Mouse (Mus musculus) forebrain, embryonic 16.5 days (tissue): ENCODE data around the gene Polrmt. TPM values are rescaled to one million over a fixed set of nuclear protein-coding genes. Genes with fewer than 3 reads are reported as not detected.
"Not testable (repeated sequence)": the region's sequence is repeated elsewhere in the genome, so short reads cannot be mapped to it uniquely, and the experiment has no call there.

Source experiments
- ATAC-seq: fragments of 200-750 bp; cut with Nextera tagmentation; 2 replicates; pipeline ENCODE4 v1.8.0; 2017; ENCODE audit warnings: mild to moderate bottlenecking, moderate library complexity
- H3K27ac ChIP-seq: fragments of 300-500 bp; sonication (generic); 2 replicates; pipeline ENCODE4 v1.5.1; 2014; ENCODE audit warnings: low read length, control low read depth
- H3K27me3 ChIP-seq: fragments of 300-500 bp; sonication (generic); replicated peaks from 2 replicates; pipeline ENCODE4 v1.6.1; 2014; ENCODE audit warnings: low read length; ENCODE audit not compliant: control insufficient read depth, insufficient read depth
- H3K36me3 ChIP-seq: fragments of 300-500 bp; sonication (generic); 2 replicates; pipeline ENCODE4 v1.6.1; 2014; ENCODE audit not compliant: control insufficient read depth, insufficient read depth
- H3K4me1 ChIP-seq: fragments of 300-500 bp; sonication (generic); replicated peaks from 2 replicates; pipeline ENCODE4 v1.6.1; 2014; ENCODE audit warnings: low read length; ENCODE audit not compliant: control insufficient read depth, insufficient read depth
- H3K4me2 ChIP-seq: fragments of 300-500 bp; sonication (generic); 2 replicates; pipeline ENCODE4 v1.6.1; 2014; ENCODE audit warnings: mild to moderate bottlenecking, low read length, control low read depth
- H3K4me3 ChIP-seq: fragments of 300-500 bp; sonication (generic); replicated peaks from 2 replicates; pipeline ENCODE4 v1.5.1; 2014; ENCODE audit warnings: mild to moderate bottlenecking, low read length, control low read depth
- H3K9ac ChIP-seq: fragments of 300-500 bp; sonication (generic); replicated peaks from 2 replicates; pipeline ENCODE4 v1.6.1; 2014; ENCODE audit warnings: low read depth, low read length, control low read depth
- H3K9me3 ChIP-seq: fragments of 300-500 bp; sonication (generic); 2 replicates; pipeline ENCODE4 v1.6.1; 2016; ENCODE audit warnings: low read length; ENCODE audit not compliant: control insufficient read depth
- WGBS: fragments of 180-500 bp; shearing (Covaris S2); extraction: QIAGEN DNeasy Blood & Tissue Kit; methylation state at CpG from one replicate; pipeline ENCODE4 v1.1.7; 2014; 5-methylcytosine and 5-hydroxymethylcytosine counted together
- polyA plus RNA-seq: library from polyadenylated mRNA; unstranded; fragments of >200 nt; fragmentation: Nextera tagmentation; extraction: Ambion mirVana; gene quantifications from 2 replicates; pipeline ENCODE4 v1.2.1, GENCODE M21; 2015

Polrmt gene
- polyA plus RNA-seq, 1 experiment from 2014 or later, result 50.0 TPM

DNA sequence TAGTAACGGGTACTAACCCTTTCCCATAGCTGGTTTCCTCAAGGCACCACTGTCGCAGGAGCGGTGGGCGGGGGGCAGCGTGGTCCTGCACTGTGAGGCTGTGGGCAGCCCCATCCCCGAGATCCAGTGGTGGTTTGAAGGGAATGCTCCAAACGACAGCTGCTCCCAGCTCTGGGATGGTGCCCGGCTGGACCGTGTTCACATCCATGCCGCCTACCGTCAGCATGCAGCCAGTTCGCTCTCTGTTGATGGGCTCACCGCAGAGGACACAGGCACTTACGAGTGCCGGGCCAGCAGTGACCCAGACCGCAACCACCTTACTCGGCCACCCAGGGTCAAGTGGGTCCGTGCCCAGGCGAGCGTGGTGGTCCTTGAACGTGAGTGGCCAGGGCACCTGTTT, 37.7 kb downstream of the Polrmt start:
- H3K27me3 ChIP-seq, result no peaks in the 10 kb centered on the region
- H3K36me3 ChIP-seq, result peaks cover 7% of the 10 kb centered on the region
- WGBS, result 90% methylated on average over 21 of the region's 21 CpGs

DNA sequence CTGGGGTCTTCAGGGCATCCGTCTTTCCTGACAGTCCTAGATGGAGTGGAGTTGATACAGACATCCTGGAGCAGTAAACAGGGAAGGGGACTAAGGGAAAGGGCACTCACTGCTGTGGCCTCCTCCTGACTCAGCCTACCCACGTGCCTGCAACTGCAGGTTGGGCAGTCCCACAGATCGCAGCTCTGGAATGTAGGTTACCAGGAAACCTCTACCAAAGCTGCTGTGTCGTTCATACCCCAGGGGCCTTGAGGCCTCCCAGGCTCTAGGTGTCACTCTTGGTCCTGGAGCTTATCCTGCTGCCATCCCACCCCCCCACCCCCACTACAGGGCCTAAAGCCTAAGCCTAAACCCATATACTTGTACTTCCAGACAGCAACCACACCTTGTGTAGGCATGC, 38.6 kb downstream of the Polrmt start:
- Histone ChIP-seq H3K4me2 (no peak overlapping the region), H3K4me3 (no peak overlapping the region), H3K4me1 (peaks cover 29% of the 10 kb centered on the region), H3K27ac (no peak overlapping the region), H3K27me3 (no peaks in the 10 kb centered on the region), H3K9me3 (no peaks in the 10 kb centered on the region), H3K9ac (no peak overlapping the region), H3K36me3 (peaks cover 7% of the 10 kb centered on the region)
- 75% methylated on average over 4 of the region's 4 CpGs for WGBS
- no peak for ATAC-seq

More for the DNA sequence above, 37.7 kb downstream of the Polrmt start:
- no peak overlapping the region for H3K27ac ChIP-seq
- H3K4me2 ChIP-seq, result no peak overlapping the region
- H3K4me1 ChIP-seq, result peaks cover 28% of the 10 kb centered on the region
- H3K9me3 ChIP-seq, result no peaks in the 10 kb centered on the region
- no peak overlapping the region for H3K4me3 ChIP-seq
- ATAC-seq, result no peak
- H3K9ac ChIP-seq, result no peak overlapping the region

DNA sequence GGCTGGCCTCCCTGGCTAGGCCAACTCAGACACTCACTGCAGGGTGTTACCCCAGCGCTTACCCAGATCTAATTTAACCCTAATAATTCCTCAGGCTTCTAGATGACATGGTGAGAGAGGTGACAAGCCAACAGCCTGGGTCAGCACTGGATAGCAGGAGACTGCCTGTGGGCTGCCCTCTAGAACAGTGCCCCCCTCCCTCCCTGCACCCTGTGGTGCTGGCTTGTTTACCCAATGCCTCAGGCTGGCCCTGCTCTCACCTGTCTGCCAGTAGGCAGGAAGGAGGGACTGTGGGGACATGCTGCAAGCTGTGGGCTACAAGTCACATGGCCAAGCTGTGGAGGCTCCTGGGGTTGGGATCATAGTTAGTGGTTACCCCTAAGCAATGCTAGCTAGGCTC, 39.2 kb downstream of the Polrmt start:
- ATAC-seq, result no peak
- no peak overlapping the region for H3K4me3 ChIP-seq
- no peaks in the 10 kb centered on the region for H3K9me3 ChIP-seq
- no peak overlapping the region for H3K9ac ChIP-seq
- H3K27ac ChIP-seq, result no peak overlapping the region
- peaks cover 7% of the 10 kb centered on the region for H3K36me3 ChIP-seq
- peaks cover 29% of the 10 kb centered on the region for H3K4me1 ChIP-seq
- WGBS, result 83% methylated on average over 1 of the region's 1 CpGs
- H3K27me3 ChIP-seq, result no peaks in the 10 kb centered on the region
- H3K4me2 ChIP-seq, result peak overlapping the region; percentile 4

DNA sequence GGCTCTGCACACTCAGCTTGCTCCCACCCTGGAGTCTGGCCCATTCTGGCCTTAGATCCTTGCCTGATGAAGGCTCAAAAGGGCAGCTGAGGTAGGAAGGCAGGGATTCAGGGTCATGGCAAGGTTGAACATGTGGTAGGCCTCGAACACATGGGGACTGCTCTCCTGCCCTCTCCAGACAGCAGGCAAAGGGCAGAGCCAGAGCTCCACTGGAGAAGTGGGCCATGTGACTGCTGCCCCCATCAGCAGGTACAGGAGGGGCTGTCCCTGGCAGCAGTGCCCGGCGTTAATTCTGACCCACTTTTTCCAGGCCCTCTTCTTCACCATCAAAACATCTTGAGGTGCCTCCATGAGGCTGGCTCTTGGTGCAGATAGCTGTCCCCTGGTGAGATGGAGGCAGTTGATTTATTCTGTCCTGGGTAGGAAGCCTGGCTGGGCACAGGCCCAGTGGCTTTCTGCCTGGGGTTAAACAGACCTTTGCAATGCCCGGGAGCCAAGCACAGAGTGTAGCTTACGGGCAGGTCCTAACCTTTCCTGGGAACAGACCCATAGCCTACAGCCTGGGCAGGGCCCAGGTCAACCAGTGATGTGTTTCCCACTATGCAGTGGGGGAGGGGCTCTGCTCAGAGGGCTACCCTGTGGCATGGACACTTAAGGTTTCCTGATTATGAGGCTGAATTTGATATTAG, 39.8 kb downstream of the Polrmt start:
- Histone ChIP-seq H3K4me1 (peaks cover 29% of the 10 kb centered on the region), H3K27me3 (no peaks in the 10 kb centered on the region), H3K27ac (no peak overlapping the region), H3K4me3 (no peak overlapping the region), H3K9ac (no peak overlapping the region), H3K36me3 (peaks cover 7% of the 10 kb centered on the region), H3K4me2 (peak overlapping the region; percentile 67; the same call in 1 of the 2 replicates), H3K9me3 (no peaks in the 10 kb centered on the region)
- ATAC-seq, result no peak
- 79% methylated on average over 5 of the region's 5 CpGs for WGBS

DNA sequence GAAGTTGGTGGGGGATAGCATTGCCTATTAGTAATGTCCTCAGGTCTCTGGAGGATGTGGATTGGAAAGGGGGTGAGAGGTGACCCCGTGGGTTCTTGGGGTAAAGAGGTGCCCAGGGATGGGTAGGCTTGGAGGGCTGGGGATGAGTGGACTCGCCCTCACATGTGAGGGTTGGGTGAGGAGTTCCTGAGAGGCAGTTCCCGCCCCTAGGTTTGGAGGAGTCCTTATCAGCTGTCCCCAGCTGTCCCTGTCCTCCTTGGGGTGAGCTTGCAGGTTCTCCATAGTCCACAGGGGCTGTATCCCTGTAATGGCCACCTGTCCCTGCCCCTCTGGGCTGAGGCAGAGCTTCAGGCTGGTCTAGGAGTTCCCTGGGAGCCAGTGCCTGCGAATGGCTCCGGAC, 40.4 kb downstream of the Polrmt start:
- H3K9me3 ChIP-seq, result no peaks in the 10 kb centered on the region
- peaks cover 5% of the 10 kb centered on the region for H3K36me3 ChIP-seq
- H3K9ac ChIP-seq, result peak overlapping the region; percentile 1; the same call in 1 of the 2 replicates
- peaks cover 29% of the 10 kb centered on the region for H3K4me1 ChIP-seq
- peak overlapping the region; percentile 67 for H3K4me2 ChIP-seq
- H3K27me3 ChIP-seq, result no peaks in the 10 kb centered on the region
- ATAC-seq, result no peak
- peak overlapping the region; percentile 59; the same call in 1 of the 2 replicates for H3K4me3 ChIP-seq
- no peak overlapping the region for H3K27ac ChIP-seq
- WGBS, result 82% methylated on average over 5 of the region's 5 CpGs

DNA sequence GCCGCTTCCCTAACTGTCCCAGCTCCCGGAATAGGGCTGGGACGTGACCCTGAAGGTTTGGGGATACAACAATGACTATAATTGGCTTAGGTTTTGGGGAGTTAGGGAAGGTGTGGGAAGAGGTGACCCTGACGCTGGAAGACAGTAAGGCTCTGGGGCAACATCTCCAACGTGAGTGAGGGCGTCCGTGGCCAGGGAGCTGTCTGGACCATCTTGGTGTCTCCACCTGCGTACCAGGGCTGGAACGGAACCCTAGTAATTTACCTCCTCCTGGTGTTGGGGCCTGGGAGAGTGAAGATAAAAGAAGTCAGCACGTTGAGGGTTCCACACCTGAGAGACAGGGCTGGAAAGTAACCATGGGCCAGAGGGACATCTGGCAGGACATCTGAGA, 41.4 kb downstream of the Polrmt start:
- H3K27ac ChIP-seq, result no peak overlapping the region
- ATAC-seq, result no peak
- WGBS, result 5% methylated on average over 10 of the region's 10 CpGs

DNA sequence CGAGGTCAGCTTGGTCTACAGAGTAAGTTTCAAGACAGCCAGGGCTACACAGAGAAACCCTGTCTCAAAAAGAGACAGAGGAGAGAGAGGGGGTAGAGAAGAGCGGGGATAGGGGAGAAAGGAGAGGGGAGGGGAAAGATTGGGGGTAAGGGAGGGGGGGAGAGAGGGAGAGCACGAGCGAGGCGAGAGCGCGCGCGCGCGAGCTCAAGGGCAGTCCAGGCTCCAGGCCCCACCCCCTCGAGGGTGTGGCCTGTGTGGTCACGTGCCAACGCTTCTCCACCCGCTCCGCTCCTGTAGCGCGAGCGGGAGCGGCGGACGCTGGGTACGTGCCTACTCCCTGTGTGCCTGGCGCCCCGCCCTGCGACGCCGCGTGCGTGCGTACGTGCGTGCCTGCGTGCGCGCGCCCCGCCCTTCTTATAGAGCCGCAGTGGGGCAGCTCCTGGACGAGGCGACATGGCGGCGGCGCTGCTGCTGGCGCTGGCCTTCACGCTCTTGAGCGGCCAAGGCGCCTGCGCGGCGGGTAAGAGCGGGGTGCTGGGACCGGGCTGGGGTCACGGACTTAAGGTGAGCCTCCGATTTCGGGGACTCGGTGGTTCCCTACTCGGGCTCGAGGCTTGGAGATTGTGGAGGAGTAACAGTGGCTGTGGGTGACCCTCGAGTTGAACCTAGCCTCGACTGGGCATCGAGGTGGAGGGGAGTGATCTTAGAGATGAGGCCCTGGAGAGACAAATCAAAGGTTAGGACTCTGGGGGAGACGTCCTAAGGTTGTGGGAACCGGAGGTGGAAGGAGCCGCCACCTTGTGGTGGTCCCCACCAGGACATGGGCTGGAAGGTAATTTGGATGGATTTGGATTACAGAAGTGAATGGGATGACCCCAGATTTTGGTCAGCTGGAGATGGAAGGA, 42.1 kb downstream of the Polrmt start, which contains the start of gene Bsg:
Gene Bsg, plus strand, starts transcription at position 427 of the 905 bp plus-strand sequence.
- Histone ChIP-seq H3K9ac (peak within 1 kb of the TSS; percentile 76), H3K27ac (peak within 1 kb of the TSS; percentile 58), H3K9me3 (no peaks in the 10 kb centered on the region), H3K36me3 (no peaks in the 10 kb centered on the region), H3K4me1 (peaks cover 29% of the 10 kb centered on the region), H3K27me3 (no peaks in the 10 kb centered on the region), H3K4me3 (peak within 1 kb of the TSS; percentile 59), H3K4me2 (peak within 1 kb of the TSS; percentile 67)
- under 1% methylated on average over 54 of the region's 65 CpGs for WGBS
- peak; percentile 95 for ATAC-seq

More for the DNA sequence above, 41.4 kb downstream of the Polrmt start:
- Histone ChIP-seq H3K9ac (peak overlapping the region; percentile 76), H3K4me2 (peak overlapping the region; percentile 67), H3K4me1 (peaks cover 29% of the 10 kb centered on the region), H3K9me3 (no peaks in the 10 kb centered on the region), H3K27me3 (no peaks in the 10 kb centered on the region), H3K36me3 (no peaks in the 10 kb centered on the region), H3K4me3 (peak overlapping the region; percentile 59)

DNA sequence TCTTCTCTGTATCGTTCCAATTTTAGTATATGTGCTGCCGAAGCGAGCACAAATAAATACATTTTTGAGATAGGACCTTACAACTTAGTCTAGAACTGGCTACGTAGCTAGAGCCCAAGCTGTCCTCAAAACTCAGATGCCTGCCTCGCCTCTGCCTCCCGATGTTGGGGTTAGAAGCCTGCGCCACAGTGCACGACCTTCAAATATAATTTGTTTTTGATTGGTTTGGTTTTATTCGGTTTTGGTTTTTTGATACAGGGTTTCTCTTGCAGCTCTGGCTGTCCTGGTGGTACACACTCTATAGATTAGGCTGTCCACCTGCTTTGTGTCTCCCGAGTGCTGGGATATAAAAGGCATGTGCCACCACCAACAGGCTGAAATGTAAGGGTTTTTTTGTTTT, 42.8 kb downstream of the Polrmt start:
- WGBS, result 74% methylated on average over 10 of the region's 10 CpGs
- no peaks in the 10 kb centered on the region for H3K36me3 ChIP-seq
- peak overlapping the region; percentile 50; the same call in 1 of the 2 replicates for H3K9ac ChIP-seq
- peak overlapping the region; percentile 59 for H3K4me3 ChIP-seq
- H3K27me3 ChIP-seq, result no peaks in the 10 kb centered on the region
- peak overlapping the region; percentile 45 for H3K27ac ChIP-seq
- ATAC-seq, result no peak
- no peaks in the 10 kb centered on the region for H3K9me3 ChIP-seq
- H3K4me1 ChIP-seq, result peaks cover 29% of the 10 kb centered on the region
- H3K4me2 ChIP-seq, result peak overlapping the region; percentile 51

DNA sequence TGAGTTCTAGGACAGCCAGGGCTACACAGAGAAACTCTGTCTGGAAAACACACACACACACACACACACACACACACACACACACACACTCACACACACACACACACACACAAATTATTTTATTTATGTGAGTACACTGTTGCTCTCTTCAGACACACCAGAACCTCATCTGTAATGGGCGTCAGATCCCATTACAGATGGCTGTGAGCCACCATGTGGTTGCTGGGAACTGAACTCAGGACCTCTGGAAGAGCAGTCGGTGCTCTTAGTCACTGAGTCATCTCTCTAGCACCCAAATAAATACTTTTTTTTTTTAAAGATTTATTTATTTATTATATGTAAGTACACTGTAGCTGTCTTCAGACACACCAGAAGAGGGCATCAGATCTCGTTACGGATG, 43.4 kb downstream of the Polrmt start:
- H3K9me3 ChIP-seq, H3K36me3 ChIP-seq, H3K4me3 ChIP-seq, H3K4me2 ChIP-seq, H3K27me3 ChIP-seq, H3K27ac ChIP-seq, H3K9ac ChIP-seq, ATAC-seq: not testable (repeated sequence)
- WGBS, result 90% methylated on average over 2 of the region's 4 CpGs
- peaks cover 29% of the 10 kb centered on the region for H3K4me1 ChIP-seq
